Mouse (Mus musculus): ENCODE results near the gene Trip6. TPM values are rescaled to one million over a fixed set of nuclear protein-coding genes. Genes with fewer than 3 reads are reported as not detected.

Trip6 gene
- total RNA-seq, 2 experiments from 2014 or later, result 7.2 TPM; not detected in 1

- ATAC-seq (replicated peaks; ENCODE audit: low FRiP score, poor library complexity, severe bottlenecking), result no peak
These were observed 9.4 kb downstream of the Trip6 start for GRCm38 (mm10) chr5:137304816-137305215.

GRCm38 (mm10) chr5:137304165-137304564 is 10.0 kb downstream of the Trip6 start:
- ATAC-seq (replicated peaks; ENCODE audit: low FRiP score, poor library complexity, severe bottlenecking), result no peak

GRCm38 (mm10) chr5:137303609-137304008 is 10.6 kb downstream of the Trip6 start:
- no peak for ATAC-seq (replicated peaks; ENCODE audit: low FRiP score, poor library complexity, severe bottlenecking)

GRCm38 (mm10) chr5:137301253-137301652 is 13.0 kb downstream of the Trip6 start:
- ATAC-seq (replicated peaks; ENCODE audit: low FRiP score, poor library complexity, severe bottlenecking), result no peak

GRCm38 (mm10) chr5:137299240-137299639 is 15.0 kb downstream of the Trip6 start:
- no peak for ATAC-seq (replicated peaks; ENCODE audit: low FRiP score, poor library complexity, severe bottlenecking)

GRCm38 (mm10) chr5:137297126-137297525 is 17.1 kb downstream of the Trip6 start:
- no peak for ATAC-seq (replicated peaks; ENCODE audit: low FRiP score, poor library complexity, severe bottlenecking)

- no peak for ATAC-seq (replicated peaks; ENCODE audit: low FRiP score, poor library complexity, severe bottlenecking)
These were observed 18.5 kb downstream of the Trip6 start for GRCm38 (mm10) chr5:137295712-137296111.

- no peak for ATAC-seq (replicated peaks; ENCODE audit: low FRiP score, poor library complexity, severe bottlenecking)
These were observed 18.9 kb downstream of the Trip6 start for GRCm38 (mm10) chr5:137295296-137295695.

- ATAC-seq (replicated peaks; ENCODE audit: low FRiP score, poor library complexity, severe bottlenecking), result no peak
These were observed 19.5 kb downstream of the Trip6 start for GRCm38 (mm10) chr5:137294744-137295093.

GRCm38 (mm10) chr5:137293839-137294743 is 20.1 kb downstream of the Trip6 start, which contains the start of gene Ufsp1:
TSS of gene Ufsp1 (plus strand) at chr5:137294629.
- ATAC-seq (replicated peaks; ENCODE audit: low FRiP score, poor library complexity, severe bottlenecking), result peak; percentile 62

GRCm38 (mm10) chr5:137293282-137293681 is 20.9 kb downstream of the Trip6 start:
- ATAC-seq (replicated peaks; ENCODE audit: low FRiP score, poor library complexity, severe bottlenecking), result peak; percentile 49

- ATAC-seq (replicated peaks; ENCODE audit: low FRiP score, poor library complexity, severe bottlenecking), result no peak
These were observed 22.8 kb downstream of the Trip6 start for GRCm38 (mm10) chr5:137291381-137291926.

GRCm38 (mm10) chr5:137290677-137291076 is 23.5 kb downstream of the Trip6 start:
- peak; percentile 51 for ATAC-seq (replicated peaks; ENCODE audit: low FRiP score, poor library complexity, severe bottlenecking)

GRCm38 (mm10) chr5:137289591-137290365 is 24.4 kb downstream of the Trip6 start:
- peak; percentile 53 for ATAC-seq (replicated peaks; ENCODE audit: low FRiP score, poor library complexity, severe bottlenecking)

GRCm38 (mm10) chr5:137288999-137289470 is 25.2 kb downstream of the Trip6 start:
- ATAC-seq (replicated peaks; ENCODE audit: low FRiP score, poor library complexity, severe bottlenecking), result peak; percentile 41

GRCm38 (mm10) chr5:137287953-137288743 is 26.1 kb downstream of the Trip6 start:
- ATAC-seq (replicated peaks; ENCODE audit: low FRiP score, poor library complexity, severe bottlenecking), result no peak

- no peak for ATAC-seq (replicated peaks; ENCODE audit: low FRiP score, poor library complexity, severe bottlenecking)
These were observed 26.9 kb downstream of the Trip6 start, which contains the start of gene Ache for GRCm38 (mm10) chr5:137287032-137287952. TSS of gene Ache (plus strand) at chr5:137287519.

- peak; percentile 25; the same call in 1 of the 2 replicates for ATAC-seq (replicated peaks; ENCODE audit: low FRiP score, poor library complexity, severe bottlenecking)
These were observed 27.6 kb downstream of the Trip6 start for GRCm38 (mm10) chr5:137286655-137287031.

All from erythroid progenitor cell, adult 5-6 weeks (primary cell).